Mouse (Mus musculus) liver, embryonic 14.5 days (tissue): ENCODE measurements around the gene Kcnip4.

Experiments used
- CTCF ChIP-seq: IDR thresholded peaks from 2 replicates; pipeline ENCODE4 v1.5.1; 2016; ENCODE audit warnings: antibody characterized with exemption, low read depth, control low read depth
- EP300 ChIP-seq: IDR thresholded peaks from 2 replicates; pipeline ENCODE4 v1.6.1; 2016; ENCODE audit warnings: antibody characterized with exemption, low read depth

DNA sequence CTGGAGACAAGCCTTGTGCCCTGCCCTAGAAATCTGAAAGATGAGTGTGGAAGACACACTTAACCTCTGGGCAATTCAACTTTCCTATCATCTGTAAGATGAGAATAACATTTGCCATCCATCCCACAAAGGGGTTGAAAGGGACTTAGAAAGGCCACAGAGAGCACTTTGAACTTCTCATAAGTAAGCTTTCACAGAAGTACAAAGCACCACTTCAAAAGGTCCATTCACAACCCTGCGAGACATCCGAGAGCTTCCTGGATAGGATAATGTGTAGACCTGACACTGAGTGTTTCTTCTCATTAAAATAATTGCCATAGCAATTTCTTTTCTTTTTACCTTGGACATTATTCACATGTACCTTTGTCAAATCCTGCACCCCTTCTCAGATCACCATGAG is 683.7 kb downstream of the Kcnip4 start:
- no peak for TF ChIP-seq CTCF
- TF ChIP-seq EP300, result no peak
